Mouse (Mus musculus) hindbrain, embryonic 11.5 days (tissue): ENCODE data around the gene Acrbp. TPM values are rescaled to one million over a fixed set of nuclear protein-coding genes. Genes with fewer than 3 reads are reported as not detected.

Source experiments
- ATAC-seq: fragments of 200-750 bp; cut with Nextera tagmentation; 2 replicates; pipeline ENCODE4 v1.8.0; 2017; ENCODE audit warnings: mild to moderate bottlenecking, moderate TSS enrichment, moderate library complexity; ENCODE audit not compliant: low FRiP score
- DNase-seq: peaks from one replicate; pipeline ENCODE4 v3.0.0-alpha.2; 2015; ENCODE audit warnings: low spot score
- H3K27ac ChIP-seq: fragments of 300-500 bp; sonication (generic); 2 replicates; pipeline ENCODE4 v1.5.1; 2014; ENCODE audit warnings: mild to moderate bottlenecking, low read depth, low read length
- H3K27me3 ChIP-seq: fragments of 300-500 bp; sonication (generic); 2 replicates; pipeline ENCODE4 v1.6.1; 2014; ENCODE audit warnings: mild to moderate bottlenecking, low read length, moderate library complexity, mixed read lengths; ENCODE audit not compliant: control insufficient read depth, insufficient read depth
- H3K36me3 ChIP-seq: fragments of 300-500 bp; sonication (generic); 2 replicates; pipeline ENCODE4 v1.6.1; 2014; ENCODE audit warnings: mild to moderate bottlenecking, low read length, moderate library complexity, mixed read lengths; ENCODE audit not compliant: control insufficient read depth, insufficient read depth
- H3K4me1 ChIP-seq: fragments of 300-500 bp; sonication (generic); replicated peaks from 2 replicates; pipeline ENCODE4 v1.6.1; 2014; ENCODE audit warnings: low read length, mixed read lengths; ENCODE audit not compliant: control insufficient read depth, insufficient read depth
- H3K4me2 ChIP-seq: fragments of 300-500 bp; sonication (generic); replicated peaks from 2 replicates; pipeline ENCODE4 v1.6.1; 2014; ENCODE audit warnings: mild to moderate bottlenecking, low read depth, low read length
- H3K4me3 ChIP-seq: fragments of 300-500 bp; sonication (generic); 2 replicates; pipeline ENCODE4 v1.5.1; 2014; ENCODE audit warnings: low read depth, low read length
- H3K9ac ChIP-seq: fragments of 300-500 bp; sonication (generic); 2 replicates; pipeline ENCODE4 v1.6.1; 2014; ENCODE audit warnings: low read depth, low read length
- H3K9me3 ChIP-seq: fragments of 300-500 bp; sonication (generic); 2 replicates; pipeline ENCODE4 v1.6.1; 2016; ENCODE audit warnings: low read length; ENCODE audit not compliant: control insufficient read depth
- WGBS: fragments of 180-500 bp; shearing (Covaris S2); extraction: QIAGEN DNeasy Blood & Tissue Kit; methylation state at CpG from one replicate; pipeline ENCODE4 v1.1.7; 2014; 5-methylcytosine and 5-hydroxymethylcytosine counted together
- polyA plus RNA-seq: library from polyadenylated mRNA; unstranded; fragments of >200 nt; fragmentation: Nextera tagmentation; extraction: Ambion mirVana; gene quantifications from 2 replicates; pipeline ENCODE4 v1.2.1, GENCODE M21; 2014

The Acrbp gene
- polyA plus RNA-seq, 1 experiment from 2014 or later = 12.2 TPM

DNA sequence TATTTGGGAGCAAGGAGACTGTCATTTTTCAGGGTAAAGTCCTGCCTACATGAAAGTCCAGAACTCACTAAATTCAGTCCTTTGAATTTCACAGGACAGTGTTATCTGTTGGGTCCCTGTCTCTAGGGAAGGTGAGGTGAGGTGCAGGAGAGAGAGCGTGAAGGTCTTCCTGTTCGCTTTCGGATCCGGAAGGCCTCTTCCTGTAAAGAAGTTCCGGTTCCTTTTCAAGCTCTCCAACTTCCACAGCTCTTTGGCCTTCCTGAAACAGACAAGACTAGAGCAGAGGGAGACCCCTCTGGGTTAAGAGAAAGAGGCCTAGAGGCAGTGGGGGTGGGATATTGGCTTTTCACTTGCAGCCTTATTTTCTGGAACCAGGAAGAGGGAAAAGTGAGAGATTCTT lies 42.9 kb downstream of the Acrbp start:
- ATAC-seq = no peak

DNA sequence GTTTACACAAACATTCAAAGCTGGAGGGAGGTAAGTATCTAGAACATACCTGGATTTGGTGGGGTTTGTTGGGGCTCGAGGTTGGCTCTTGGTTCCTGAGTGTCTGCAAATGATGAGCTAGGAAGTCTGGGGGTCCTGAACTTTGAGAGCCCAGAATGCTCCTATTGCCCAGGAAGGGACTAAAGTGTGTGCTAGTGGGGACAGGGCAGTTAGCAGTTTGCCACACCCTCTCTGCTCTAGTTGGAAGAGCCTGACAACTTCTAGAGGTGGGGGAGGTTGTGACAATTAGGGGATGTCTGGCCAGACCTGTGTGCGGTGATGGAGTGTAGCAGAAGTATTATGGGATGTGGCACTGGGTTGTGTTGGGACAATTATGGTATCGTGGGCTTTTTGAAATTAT lies 45.4 kb downstream of the Acrbp start:
- H3K4me3 ChIP-seq = no peak overlapping the region
- H3K4me1 ChIP-seq = peaks cover 25% of the 10 kb centered on the region
- no peak overlapping the region for H3K9ac ChIP-seq
- no peaks in the 10 kb centered on the region for H3K27me3 ChIP-seq
- no peak overlapping the region for H3K4me2 ChIP-seq
- H3K27ac ChIP-seq = no peak overlapping the region
- H3K9me3 ChIP-seq = no peaks in the 10 kb centered on the region
- ATAC-seq (no peak), DNase-seq (peak; percentile 36)
- H3K36me3 ChIP-seq = no peaks in the 10 kb centered on the region
- 72% methylated on average over 3 of the region's 3 CpGs for WGBS

More for the DNA sequence above, 42.9 kb downstream of the Acrbp start:
- Histone ChIP-seq H3K4me3 (no peak overlapping the region), H3K27me3 (no peaks in the 10 kb centered on the region), H3K27ac (0 out of 2 replicates have a peak overlapping the region, but pooled peaks have one; percentile 17), H3K4me1 (peaks cover 16% of the 10 kb centered on the region), H3K9ac (no peak overlapping the region), H3K9me3 (no peaks in the 10 kb centered on the region), H3K36me3 (no peaks in the 10 kb centered on the region), H3K4me2 (no peak overlapping the region)
- no peak for DNase-seq
- 79% methylated on average over 5 of the region's 5 CpGs for WGBS

DNA sequence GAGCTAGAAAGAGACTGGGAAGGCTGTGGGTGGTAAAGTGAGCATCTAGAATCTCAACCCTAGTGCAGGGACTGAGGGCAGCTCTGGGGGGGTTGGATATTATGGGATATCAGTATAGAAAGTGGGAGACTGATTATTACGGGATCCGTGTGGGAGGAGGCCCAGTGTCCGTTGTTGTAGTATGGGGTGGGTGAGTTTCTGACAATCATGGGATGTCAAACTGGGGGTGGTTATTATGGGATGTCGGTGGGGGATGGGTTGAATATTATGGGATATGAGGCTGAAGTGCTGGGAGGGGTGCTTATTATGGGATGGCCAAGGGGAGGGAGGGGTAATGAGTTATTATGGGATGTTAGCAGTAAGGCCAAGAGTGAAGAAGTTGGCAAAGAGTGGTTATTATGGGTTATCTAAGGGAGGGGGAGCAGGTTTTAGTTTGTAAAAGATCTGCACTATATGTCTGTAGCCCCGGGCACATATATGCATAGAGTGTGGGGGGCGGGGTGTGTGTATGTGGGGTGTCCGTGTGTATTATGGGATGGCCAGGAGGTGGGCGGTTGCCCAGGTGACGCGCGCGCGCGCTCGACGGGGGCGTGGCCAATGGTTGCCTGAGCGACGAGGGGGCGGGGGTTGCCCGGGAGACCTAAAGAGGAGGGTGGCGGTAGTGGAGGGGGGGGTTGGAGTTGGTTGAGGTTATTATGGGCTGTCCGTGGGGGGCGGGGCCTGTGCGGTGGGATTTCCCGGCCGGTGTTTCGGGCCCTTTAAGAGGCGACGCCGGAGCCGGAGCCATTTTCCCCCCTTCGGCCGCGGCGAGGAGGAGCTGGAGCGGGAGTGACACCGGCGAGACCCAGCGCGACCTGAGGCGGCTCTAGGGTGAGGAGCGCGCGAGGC lies 46.1 kb downstream of the Acrbp start, which contains the start of gene Chd4:
Gene Chd4 (plus strand): TSS at position 591 of the 888 bp plus-strand sequence.
- 5% methylated on average over 32 of the region's 45 CpGs for WGBS
- H3K27me3 ChIP-seq = no peaks in the 10 kb centered on the region
- DNase-seq = peak; percentile 91
- H3K9me3 ChIP-seq = no peaks in the 10 kb centered on the region
- peak; percentile 77 for ATAC-seq
- H3K9ac ChIP-seq = peak within 1 kb of the TSS; percentile 95
- peak within 1 kb of the TSS; percentile 81 for H3K4me2 ChIP-seq
- H3K27ac ChIP-seq = peak within 1 kb of the TSS; percentile 97
- H3K36me3 ChIP-seq = peaks cover 1% of the 10 kb centered on the region; the same call in 1 of the 2 replicates
- H3K4me3 ChIP-seq = peak within 1 kb of the TSS; percentile 99
- peaks cover 21% of the 10 kb centered on the region for H3K4me1 ChIP-seq

DNA sequence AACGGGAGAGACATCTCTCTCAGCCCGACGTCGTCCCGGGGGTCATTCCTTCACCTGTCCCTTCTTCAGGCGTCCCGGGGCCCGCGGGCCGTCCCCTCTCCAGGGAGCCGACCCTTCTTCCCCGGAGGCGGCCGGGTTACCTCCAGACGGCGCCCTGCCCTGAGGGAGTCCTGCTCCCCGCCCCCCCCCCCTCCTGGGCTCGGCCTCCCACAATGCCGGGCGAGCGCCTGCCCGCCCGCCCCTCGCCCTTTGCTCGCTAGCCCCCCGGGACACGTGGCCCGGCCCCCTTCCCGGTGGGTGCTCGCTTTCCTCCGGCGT lies 46.7 kb downstream of the Acrbp start:
- peak overlapping the region; percentile 95 for H3K9ac ChIP-seq
- H3K4me1 ChIP-seq = peaks cover 19% of the 10 kb centered on the region
- H3K27ac ChIP-seq = peak overlapping the region; percentile 97
- WGBS = 0% methylated on average over 14 of the region's 32 CpGs
- peak overlapping the region; percentile 99 for H3K4me3 ChIP-seq
- ATAC-seq (no peak), DNase-seq (no peak)
- no peaks in the 10 kb centered on the region for H3K27me3 ChIP-seq
- no peaks in the 10 kb centered on the region for H3K9me3 ChIP-seq
- H3K36me3 ChIP-seq = peaks cover 6% of the 10 kb centered on the region; the same call in 1 of the 2 replicates
- peak overlapping the region; percentile 81 for H3K4me2 ChIP-seq

DNA sequence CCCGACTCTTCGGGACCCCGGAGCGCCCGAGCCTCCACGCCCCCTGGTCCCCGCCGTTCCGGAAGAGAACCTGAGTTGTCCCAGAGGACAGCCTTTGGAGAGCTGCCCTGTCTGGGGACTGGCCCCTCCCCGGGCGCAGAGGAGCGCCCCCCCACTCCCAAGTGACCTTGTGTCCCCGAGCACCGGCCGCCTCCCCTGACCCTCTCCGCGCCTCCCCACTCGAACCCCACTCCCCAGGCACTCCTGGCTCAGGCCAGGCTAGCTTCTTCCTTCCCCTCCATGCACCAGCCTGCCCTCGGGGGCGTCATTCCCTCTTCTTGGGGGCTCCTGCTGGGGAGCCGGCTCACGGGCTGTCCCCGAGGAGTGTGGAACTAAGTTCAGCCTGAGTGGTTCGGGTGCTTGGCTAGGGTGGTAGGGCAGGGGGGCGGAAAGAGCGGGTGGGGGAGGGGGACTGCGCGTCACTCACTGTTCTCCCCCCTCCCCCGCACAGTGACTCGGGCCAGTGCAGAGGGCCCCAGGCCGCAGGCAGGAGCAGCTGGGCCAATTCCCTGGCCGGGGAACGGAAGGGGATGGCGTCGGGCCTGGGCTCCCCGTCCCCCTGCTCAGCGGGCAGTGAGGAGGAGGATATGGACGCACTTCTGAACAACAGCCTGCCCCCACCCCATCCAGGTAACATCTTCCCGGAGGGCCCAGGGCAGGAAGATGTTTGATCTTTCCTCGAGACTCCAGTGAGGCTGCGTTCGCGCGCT lies 47.3 kb downstream of the Acrbp start:
- H3K4me1 ChIP-seq = peaks cover 19% of the 10 kb centered on the region

DNA sequence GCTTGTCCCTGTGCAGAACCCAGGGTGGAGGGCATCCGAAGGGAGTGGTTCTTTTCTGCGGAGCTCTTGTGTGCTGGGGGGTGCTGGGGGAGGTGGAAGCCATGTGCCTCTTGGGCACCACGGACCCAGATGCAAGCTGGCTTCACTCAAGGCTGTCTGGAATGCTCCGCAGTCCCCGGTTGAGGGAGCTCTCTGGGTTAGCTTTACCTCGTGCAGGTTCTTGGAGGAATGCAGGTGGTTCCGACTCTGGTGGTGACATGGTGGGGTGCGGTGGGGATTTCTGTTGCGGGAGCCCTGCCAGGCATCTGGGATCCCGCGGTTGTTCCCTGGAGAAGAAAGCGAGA lies 47.8 kb downstream of the Acrbp start:
- 2% methylated on average over 12 of the region's 12 CpGs for WGBS
- ATAC-seq (peak; percentile 8), DNase-seq (no peak)
- Histone ChIP-seq H3K4me1 (peaks cover 19% of the 10 kb centered on the region), H3K9ac (peak overlapping the region; percentile 95), H3K27ac (peak overlapping the region; percentile 97), H3K4me3 (peak overlapping the region; percentile 99), H3K27me3 (no peaks in the 10 kb centered on the region), H3K36me3 (peaks cover 17% of the 10 kb centered on the region), H3K9me3 (no peaks in the 10 kb centered on the region), H3K4me2 (peak overlapping the region; percentile 81)

More for the DNA sequence above, 47.3 kb downstream of the Acrbp start:
- ATAC-seq (peak; percentile 59), DNase-seq (peak; percentile 76)
- Histone ChIP-seq H3K27me3 (no peaks in the 10 kb centered on the region), H3K36me3 (peaks cover 11% of the 10 kb centered on the region; the same call in 1 of the 2 replicates), H3K4me3 (peak overlapping the region; percentile 99), H3K9me3 (no peaks in the 10 kb centered on the region), H3K27ac (peak overlapping the region; percentile 97), H3K4me2 (peak overlapping the region; percentile 81), H3K9ac (peak overlapping the region; percentile 95)
- WGBS = under 1% methylated on average over 38 of the region's 44 CpGs

DNA sequence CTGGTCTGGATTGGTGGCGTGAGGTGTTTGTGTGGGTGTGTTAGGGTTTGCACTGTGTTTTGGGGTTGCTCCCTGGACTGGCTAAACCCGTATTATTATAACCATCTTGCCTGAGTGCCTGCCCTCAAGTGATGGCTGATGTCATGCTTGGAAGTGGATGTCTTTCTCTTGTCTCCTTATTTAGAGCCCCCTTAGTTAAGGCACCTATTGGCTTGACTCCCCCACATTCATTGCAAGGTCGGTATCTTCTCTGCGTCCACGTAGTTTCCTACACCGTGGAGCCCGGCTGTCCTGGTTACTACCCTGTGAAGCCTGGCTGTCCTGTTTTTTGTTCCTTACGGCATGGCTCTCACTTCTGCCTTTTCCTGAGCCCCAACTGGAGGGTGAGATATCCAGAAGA lies 48.5 kb downstream of the Acrbp start:
- WGBS = 65% methylated on average over 8 of the region's 8 CpGs
- Histone ChIP-seq H3K4me1 (peaks cover 19% of the 10 kb centered on the region), H3K9me3 (no peaks in the 10 kb centered on the region), H3K27me3 (no peaks in the 10 kb centered on the region), H3K4me3 (peak overlapping the region; percentile 99), H3K36me3 (peaks cover 22% of the 10 kb centered on the region), H3K27ac (peak overlapping the region; percentile 49; the same call in 1 of the 2 replicates), H3K9ac (peak overlapping the region; percentile 95), H3K4me2 (peak overlapping the region; percentile 81)
- ATAC-seq = no peak
- DNase-seq = no peak

DNA sequence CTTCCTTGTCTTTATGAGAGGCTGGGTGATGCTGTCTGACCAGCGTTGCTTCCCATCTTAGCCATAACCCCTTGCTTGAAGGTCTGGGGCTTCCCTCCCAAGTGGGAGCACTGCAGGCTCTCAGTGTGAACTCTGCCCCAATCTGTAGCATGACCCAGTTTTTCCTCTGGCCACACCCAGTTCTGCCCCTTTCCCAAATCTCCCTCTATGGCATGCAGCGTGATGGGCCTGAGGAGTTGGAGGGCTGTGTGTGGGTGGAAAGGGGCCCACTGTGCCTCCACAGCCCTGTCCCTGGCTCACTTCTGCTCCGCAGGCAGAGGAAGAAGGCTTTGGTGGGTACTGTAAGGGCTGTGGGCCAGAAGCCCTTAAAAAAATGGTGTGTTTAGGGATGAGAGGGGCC lies 49.0 kb downstream of the Acrbp start:
- peaks cover 19% of the 10 kb centered on the region for H3K4me1 ChIP-seq
- no peaks in the 10 kb centered on the region for H3K27me3 ChIP-seq
- DNase-seq = no peak
- no peaks in the 10 kb centered on the region for H3K9me3 ChIP-seq
- 61% methylated on average over 3 of the region's 3 CpGs for WGBS
- peak overlapping the region; percentile 49; the same call in 1 of the 2 replicates for H3K27ac ChIP-seq
- peak overlapping the region; percentile 81 for H3K4me2 ChIP-seq
- H3K9ac ChIP-seq = peak overlapping the region; percentile 95
- H3K36me3 ChIP-seq = peaks cover 24% of the 10 kb centered on the region
- ATAC-seq = no peak
- peak overlapping the region; percentile 99 for H3K4me3 ChIP-seq
